Mouse (Mus musculus) cerebellum, adult 11-12 months (tissue): ENCODE measurements around the gene Miga1.

ENCODE experiments used
- DNase-seq: peaks from one replicate; pipeline ENCODE4 v3.0.0; 2022

The Miga1 gene

DNA sequence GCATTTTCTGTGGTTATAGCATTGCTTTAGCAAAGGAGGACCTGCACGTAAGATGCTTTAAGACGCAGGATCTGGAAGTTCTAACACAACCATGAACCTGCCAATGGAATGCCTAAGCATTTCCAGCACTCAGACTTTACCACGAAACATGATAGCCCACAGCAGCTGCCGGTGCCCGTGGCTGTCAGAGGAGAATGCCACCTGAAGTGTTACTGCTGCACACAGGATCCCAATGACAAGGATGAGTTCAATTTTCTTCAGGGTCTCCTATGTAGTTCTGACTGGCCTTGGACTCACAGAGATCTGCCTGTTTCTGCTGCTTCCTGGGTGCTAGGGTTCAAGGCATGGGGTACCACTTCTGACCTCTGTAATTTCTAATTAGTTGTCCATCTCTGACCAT is 55.4 kb downstream of the Miga1 start:
- no peak for DNase-seq

DNA sequence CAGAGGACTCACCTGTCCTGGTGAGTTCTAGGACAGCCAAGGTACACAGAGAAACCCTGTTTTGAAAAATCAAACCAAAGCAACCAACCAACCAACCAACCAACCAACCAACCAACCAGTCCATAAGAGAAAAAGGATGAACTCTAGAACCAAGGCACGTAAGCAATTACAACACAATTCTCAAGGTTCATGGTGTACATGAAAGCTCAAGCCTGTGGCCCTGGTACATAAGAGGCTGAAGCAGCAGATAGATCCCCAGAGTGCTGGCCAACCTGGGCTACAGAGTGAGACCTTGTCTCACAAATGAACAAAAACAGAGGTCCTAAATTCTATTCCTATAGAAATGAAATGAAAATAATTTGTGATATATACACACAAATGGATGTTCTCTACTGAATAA is 55.9 kb downstream of the Miga1 start:
- DNase-seq = no peak

- DNase-seq = no peak
Measured at GRCm38 (mm10) chr3:152282126-152282525, 58.1 kb downstream of the Miga1 start.

- DNase-seq = no peak
Measured at GRCm38 (mm10) chr3:152278431-152278830, 61.8 kb downstream of the Miga1 start.

DNA sequence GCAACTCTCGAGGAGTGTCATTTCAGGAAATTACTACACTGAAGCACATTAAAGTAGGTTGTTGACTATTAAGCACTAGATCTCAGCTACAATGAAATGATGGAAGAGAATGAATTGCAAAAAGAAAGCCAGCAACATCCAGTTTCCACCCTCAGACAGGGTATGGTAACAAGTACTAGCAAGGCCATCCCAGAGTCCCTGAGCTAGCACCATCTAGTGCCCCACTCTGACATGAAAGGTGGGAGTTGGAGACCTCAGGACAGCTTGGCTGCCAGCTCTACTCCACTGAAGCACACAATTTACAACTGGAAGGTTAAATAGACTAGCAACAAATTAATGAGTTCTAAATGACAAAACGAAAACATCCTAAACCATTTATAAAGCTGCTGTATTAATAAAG is 62.3 kb downstream of the Miga1 start:
- no peak for DNase-seq

GRCm38 (mm10) chr3:152276935-152277334 is 63.3 kb downstream of the Miga1 start:
- DNase-seq = no peak

DNA sequence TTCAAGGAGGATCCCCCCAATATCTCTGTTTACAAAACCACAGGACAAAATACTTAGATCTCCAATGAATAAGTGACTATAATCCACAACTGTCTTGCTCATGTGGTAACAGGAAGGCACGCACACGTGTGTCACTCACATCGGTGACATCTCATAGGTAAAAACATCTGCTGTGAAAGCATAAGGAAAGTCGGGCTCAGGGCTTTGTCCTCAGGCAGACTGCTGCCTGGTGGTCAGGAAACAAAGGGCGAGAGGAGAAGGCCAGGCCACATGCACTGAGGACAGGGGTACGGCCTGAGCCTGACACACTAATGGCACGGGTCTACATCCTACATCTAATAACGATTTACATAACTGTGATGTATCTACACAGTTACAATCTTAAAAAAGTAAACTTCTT is 65.2 kb downstream of the Miga1 start:
- DNase-seq = no peak

GRCm38 (mm10) chr3:152272974-152273685 is 67.1 kb downstream of the Miga1 start:
- DNase-seq = no peak

GRCm38 (mm10) chr3:152271876-152272275 is 68.3 kb downstream of the Miga1 start:
- DNase-seq = no peak

GRCm38 (mm10) chr3:152271071-152271710 is 69.0 kb downstream of the Miga1 start:
- DNase-seq = no peak

DNA sequence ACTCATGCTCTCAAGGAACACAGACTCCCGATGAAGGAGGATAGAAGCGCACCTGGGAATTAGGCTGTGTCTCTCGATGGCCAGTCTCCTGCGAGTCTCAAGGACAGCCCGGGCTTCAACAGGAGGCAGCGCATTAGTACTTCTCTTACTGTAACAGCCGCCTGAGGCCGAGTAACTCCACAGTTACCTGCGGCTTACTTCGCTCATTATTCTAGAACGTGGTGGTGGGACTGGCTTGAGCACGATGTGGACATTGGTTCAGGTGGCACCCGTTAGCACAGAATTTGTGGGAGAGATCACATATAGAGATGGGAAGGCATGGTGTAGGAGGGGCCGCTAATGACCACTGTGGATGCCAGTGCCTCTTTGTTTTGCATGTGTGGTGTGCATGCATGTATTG is 72.1 kb downstream of the Miga1 start:
- DNase-seq = no peak

DNA sequence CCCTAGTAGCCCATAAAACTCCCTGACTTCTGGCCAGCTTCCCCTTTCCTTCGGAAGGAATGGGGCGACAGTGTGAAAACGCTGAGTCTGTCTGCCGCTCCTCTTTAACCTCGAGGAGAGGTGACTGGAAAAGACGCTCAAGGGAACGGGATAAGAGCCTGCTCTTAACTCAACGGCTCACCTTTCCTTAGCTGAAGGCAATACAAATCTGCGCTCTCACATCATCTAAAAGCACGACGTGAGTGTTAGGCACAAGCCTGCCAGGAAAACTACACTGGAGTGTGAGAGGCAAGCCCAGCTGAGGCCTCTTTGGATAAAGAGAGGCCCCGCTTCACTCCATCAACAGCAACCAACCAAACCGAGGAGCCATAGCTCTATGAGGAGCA is 74.2 kb downstream of the Miga1 start, which contains the start of gene Nexn:
Gene Nexn (minus strand): TSS at position 315 of the 386 bp plus-strand sequence.
- no peak for DNase-seq

GRCm38 (mm10) chr3:152265351-152266035 is 74.7 kb downstream of the Miga1 start:
- no peak for DNase-seq

DNA sequence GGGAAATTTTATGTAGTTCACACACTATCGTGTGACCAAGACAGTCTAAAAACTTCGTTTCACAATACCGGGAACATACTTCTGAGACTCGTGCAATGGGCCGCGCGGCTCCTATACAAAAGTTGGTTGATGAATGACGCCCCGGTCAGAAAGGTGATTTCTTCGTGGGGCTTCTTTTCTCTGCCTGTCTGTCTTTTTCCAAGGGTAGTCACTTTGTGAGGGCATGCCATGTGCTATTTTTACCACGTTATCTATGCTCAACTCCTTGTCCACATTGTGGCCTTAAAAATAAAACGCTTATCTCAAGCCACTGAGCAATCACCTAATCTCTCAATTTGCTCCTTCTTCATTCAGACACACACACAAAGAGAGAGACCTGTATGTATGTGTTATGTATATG is 75.4 kb downstream of the Miga1 start:
- DNase-seq = no peak

DNA sequence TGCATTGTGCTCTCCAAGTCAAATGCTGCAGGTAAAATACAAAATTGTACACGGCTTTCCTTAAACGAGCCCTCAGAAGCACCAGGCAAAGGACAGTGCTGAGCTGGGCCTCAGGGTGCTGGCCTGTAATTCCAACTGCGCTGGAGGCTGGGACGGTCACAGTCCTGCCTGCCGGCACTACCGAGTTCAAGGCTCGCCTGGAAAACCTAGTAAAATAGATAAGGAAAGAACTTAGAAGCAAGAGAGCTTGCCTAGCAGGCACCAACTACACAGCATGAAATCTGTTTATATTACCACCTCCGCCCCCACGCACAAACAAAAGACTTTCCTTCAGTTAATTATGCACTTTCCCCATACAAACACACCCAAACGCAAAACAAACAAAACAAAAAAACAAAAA is 75.8 kb downstream of the Miga1 start:
- DNase-seq = no peak

GRCm38 (mm10) chr3:152261948-152262347 is 78.3 kb downstream of the Miga1 start:
- no peak for DNase-seq

DNA sequence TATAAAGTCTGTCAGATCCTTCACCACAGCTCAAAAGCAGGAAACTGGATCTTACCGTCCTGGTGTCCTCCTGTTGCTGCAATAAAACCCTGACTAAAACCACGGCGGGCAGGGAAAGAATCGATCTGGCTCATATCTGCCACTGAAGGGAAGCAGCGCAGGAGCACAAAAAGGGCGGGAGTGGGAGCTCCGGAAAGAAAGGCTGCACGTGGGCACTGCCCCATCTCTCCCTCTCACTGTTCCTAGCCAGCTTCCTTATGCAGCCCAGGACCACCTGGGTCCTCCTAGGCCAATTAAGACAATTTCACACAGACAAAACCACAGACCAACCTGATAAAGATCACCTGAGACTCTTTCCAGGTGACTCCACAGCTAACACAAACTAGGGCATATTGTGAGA is 78.8 kb downstream of the Miga1 start:
- DNase-seq = no peak

GRCm38 (mm10) chr3:152260362-152260761 is 79.8 kb downstream of the Miga1 start:
- no peak for DNase-seq

GRCm38 (mm10) chr3:152259409-152259808 is 80.8 kb downstream of the Miga1 start:
- DNase-seq = peak; percentile 31

DNA sequence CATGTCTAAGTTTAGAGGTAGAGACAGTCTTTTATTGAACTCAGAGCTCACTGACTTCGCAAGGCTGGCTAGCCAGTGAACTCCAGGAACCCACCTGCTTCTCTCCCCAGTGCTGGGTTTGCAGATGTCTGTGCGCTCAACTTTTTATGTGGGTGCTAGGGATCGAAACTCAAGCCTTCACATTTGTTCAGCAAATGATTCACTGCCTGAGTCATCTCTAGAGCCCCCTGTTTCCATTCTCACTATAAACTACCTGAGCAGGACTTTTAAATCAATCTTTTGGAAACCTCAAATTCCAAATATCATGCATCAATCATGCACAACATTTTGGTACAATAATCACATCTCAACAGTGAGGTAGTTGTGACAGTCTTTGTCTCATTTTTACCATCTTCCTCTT is 82.7 kb downstream of the Miga1 start:
- DNase-seq = no peak

- no peak for DNase-seq
Measured at GRCm38 (mm10) chr3:152250487-152250886, 89.7 kb downstream of the Miga1 start.

- DNase-seq = no peak
Measured at GRCm38 (mm10) chr3:152247708-152248107, 92.5 kb downstream of the Miga1 start.

DNA sequence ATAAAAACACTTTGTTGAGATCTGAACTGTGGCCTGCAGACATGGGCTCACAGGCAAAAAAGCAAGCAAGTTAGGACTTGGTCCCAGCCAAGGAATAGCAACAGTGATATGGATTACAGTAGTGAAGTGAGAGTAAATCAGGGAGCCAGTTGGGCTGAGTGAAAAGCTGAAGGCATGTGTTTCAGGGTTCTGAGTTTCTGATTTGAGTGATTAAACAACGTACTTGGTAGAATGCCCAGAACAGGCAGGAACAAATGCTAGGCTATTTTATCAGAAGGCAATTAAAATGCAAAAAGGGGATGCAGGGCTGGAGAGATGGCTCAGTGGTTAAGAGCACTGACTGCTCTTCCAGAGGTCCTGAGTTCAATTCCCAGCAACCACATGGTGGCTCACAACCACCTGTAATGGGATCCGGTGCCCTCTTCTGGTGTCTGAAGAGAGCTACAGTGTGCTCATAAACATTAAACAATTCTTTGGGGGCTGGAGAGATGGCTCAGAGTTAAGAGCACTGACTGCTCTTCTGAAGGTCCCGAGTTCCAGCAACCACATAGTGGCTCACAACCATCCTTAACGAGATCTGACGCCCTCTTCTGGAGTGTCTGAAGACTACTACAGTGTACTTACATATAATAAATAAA is 94.8 kb downstream of the Miga1 start:
- no peak for DNase-seq

DNA sequence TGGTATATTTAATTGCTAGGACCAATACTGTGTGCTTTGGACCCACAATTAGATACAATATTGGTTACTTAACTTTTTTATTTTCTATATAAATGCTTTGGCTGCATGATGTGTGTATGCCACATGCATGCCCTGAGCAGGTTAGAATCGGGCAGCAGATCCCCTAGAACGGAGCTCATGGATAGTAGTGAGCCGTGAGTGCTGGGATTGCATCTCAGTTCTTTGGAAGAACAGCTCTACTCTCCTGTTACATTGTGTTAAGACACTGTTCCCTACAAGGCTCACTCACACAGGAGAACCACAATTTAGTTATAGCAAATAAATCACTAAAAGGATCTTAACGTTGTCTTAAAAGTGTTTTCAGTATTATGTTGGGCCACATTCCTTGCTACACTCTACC is 96.9 kb downstream of the Miga1 start:
- no peak for DNase-seq
